Mouse (Mus musculus): ENCODE measurements around the gene Lrit2. TPM values are rescaled to one million over a fixed set of nuclear protein-coding genes. Genes with fewer than 3 reads are reported as not detected.

Lrit2 gene
- total RNA-seq, 2 experiments from 2014 or later: not detected

DNA sequence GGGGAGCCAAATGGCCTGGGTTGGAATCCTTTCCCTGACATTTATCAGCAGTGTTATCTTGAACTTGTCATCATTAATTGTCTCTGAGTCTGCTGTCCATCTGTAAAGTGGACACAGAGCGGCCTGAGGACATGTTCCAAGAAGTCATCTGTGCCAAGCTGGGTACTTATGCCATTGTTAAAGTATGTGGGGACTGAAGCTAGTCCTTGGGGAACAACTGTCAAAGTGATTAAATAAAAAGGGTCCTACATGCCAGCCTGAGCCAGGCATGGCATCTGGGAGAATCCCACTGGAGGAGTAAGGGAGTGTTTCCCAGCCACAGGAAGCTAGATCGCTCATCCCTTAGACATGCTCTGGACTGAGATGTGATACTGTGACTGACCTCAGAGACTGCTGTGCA lies 42.7 kb downstream of the Lrit2 start:
- no peak for DNase-seq (ENCODE audit: extremely low spot score in 1 of 2, low spot score in 1 of 2)

DNA sequence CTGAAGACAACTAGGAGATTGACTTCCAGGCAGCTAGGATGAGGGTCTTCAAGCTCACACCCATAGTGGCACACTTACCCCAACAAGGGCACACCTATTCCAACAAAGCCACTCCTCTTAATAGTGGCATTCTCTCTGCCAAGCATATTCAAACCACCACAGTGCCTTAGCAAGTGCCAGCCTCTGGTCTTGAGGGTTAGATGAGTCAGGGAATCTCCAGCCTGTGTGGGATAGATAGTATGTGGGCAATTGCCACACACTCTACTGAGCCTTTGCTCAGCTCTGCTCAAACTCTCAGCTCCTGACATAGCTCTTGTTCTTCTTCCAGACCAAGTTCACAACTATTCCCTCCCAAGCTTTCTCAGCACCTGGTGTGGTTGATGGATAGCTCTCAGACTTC lies 43.6 kb downstream of the Lrit2 start:
- DNase-seq (ENCODE audit: extremely low spot score in 1 of 2, low spot score in 1 of 2): no peak

DNA sequence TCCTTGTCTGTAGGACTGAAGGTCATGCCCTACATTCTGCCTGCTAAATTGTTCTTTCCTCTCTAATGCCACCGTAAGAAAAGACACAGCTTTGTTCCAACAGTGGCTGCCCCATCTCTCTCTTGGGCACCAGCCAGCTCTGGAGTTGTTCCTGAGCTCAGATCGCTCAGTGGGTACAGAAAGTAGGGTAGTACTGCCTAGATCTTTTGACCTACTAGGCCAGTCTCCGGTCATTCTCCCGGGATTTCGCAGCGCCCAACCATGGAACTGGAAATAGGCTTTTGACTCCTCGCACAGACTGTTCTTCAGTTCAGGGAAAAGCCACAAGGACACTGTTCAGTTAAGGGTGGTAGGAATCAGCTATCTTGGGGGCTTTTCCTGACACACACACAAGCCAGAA lies 45.2 kb downstream of the Lrit2 start:
- DNase-seq (ENCODE audit: extremely low spot score in 1 of 2, low spot score in 1 of 2): no peak

DNA sequence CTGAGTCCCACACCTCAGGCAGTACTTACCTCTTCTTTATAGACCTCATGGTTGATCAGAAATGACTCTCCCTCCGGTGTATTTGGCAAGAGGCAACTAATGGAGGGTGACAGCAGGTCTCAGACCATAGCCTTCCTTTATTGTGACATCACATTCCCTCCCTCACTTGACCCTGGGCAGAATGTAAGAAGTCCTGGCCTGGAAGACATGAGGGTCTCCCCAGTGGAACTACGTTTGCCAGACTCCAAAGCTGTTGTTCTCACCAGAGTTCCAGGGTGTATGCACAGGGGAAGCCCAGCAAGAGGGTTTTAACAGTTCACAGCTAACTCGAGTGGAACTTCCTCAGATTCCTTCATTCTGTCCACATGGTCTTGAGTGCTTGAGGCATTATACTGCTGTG lies 46.2 kb downstream of the Lrit2 start, which contains the start of gene 2610528A11Rik:
Gene 2610528A11Rik, minus strand, starts transcription at position 101 of the 400 bp plus-strand sequence.
- DNase-seq (ENCODE audit: extremely low spot score in 1 of 2, low spot score in 1 of 2): no peak

DNA sequence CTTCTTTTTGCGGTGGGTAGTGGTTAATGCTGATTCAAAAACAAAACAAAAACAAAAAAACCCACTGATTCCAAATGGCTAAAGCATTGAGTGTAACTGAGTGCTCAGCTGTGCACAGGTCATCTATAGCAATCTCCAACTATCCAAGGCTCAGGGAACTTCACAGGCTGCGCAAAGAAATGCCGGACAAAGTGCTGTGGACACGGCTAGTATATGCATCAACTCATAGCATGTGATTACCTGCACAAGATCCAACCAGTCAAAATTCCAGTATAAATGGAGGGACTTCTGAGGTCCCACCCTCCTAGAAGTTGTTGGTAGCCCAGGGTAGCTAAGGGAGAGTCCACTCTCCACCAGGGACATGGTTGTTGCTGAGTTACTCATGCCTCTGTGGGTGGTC lies 51.5 kb downstream of the Lrit2 start:
- DNase-seq (ENCODE audit: extremely low spot score in 1 of 2, low spot score in 1 of 2): no peak

Other genes with a start within 250 kb of the Lrit2 start
- 10 to 100 TPM; 78.8 to 84.9 TPM for gene Ccser2, start 99.2 kb upstream of the Lrit2 start, total RNA-seq (2021)
- not detected for gene Rgr, start 19.0 kb upstream of the Lrit2 start, total RNA-seq (2021)
- gene Lrit1, start 13.1 kb upstream of the Lrit2 start, total RNA-seq (2021): not detected
- gene Cdhr1, start 30.4 kb downstream of the Lrit2 start, total RNA-seq (2021): 1 to 10 TPM; 9.1 to 10.0 TPM
- gene 2610528A11Rik, start 46.1 kb downstream of the Lrit2 start, total RNA-seq (2021): under 1 TPM in 1 of 2 experiments, not detected in 1; 0.81 TPM
- gene Ghitm, start 67.3 kb downstream of the Lrit2 start, total RNA-seq (2021): 100 to 1,000 TPM; 394 to 397 TPM

All from layer of hippocampus, postnatal 25 days (tissue).